Mouse (Mus musculus) kidney, postnatal 0 days (tissue): ENCODE data around the gene Tuba4a. TPM values are rescaled to one million over a fixed set of nuclear protein-coding genes. Genes with fewer than 3 reads are reported as not detected.

Source experiments
- ATAC-seq: fragments of 200-750 bp; cut with Nextera tagmentation; replicated peaks from 2 replicates; pipeline ENCODE4 v1.8.0; 2017; ENCODE audit warnings: low read depth, moderate number of reproducible peaks, moderate TSS enrichment, moderate library complexity; ENCODE audit not compliant: low FRiP score
- DNase-seq: peaks from one replicate; pipeline ENCODE4 v3.0.0-alpha.2; 2016; ENCODE audit warnings: low spot score
- H3K27ac ChIP-seq: fragments of 300-500 bp; sonication (generic); 2 replicates; pipeline ENCODE4 v1.5.1; 2014; ENCODE audit warnings: mild to moderate bottlenecking
- H3K27me3 ChIP-seq: fragments of 300-500 bp; sonication (generic); 2 replicates; pipeline ENCODE4 v1.6.1; 2014; ENCODE audit warnings: low read length, mixed read lengths; ENCODE audit not compliant: insufficient read depth
- H3K36me3 ChIP-seq: fragments of 300-500 bp; sonication (generic); 2 replicates; pipeline ENCODE4 v1.6.1; 2014; ENCODE audit warnings: low read length, mixed read lengths; ENCODE audit not compliant: insufficient read depth
- H3K4me1 ChIP-seq: fragments of 300-500 bp; sonication (generic); replicated peaks from 2 replicates; pipeline ENCODE4 v1.6.1; 2014; ENCODE audit warnings: antibody characterized with exemption, low read length, mixed read lengths; ENCODE audit not compliant: insufficient read depth
- H3K4me2 ChIP-seq: fragments of 300-500 bp; sonication (generic); 2 replicates; pipeline ENCODE4 v1.6.1; 2014; ENCODE audit warnings: mild to moderate bottlenecking, low read length, moderate library complexity, mixed read lengths
- H3K4me3 ChIP-seq: fragments of 300-500 bp; sonication (generic); replicated peaks from 2 replicates; pipeline ENCODE4 v1.5.1; 2014; ENCODE audit warnings: low read depth, low read length
- H3K9ac ChIP-seq: fragments of 300-500 bp; sonication (generic); 2 replicates; pipeline ENCODE4 v1.6.1; 2014; ENCODE audit warnings: low read depth, low read length
- H3K9me3 ChIP-seq: fragments of 300-500 bp; sonication (generic); replicated peaks from 2 replicates; pipeline ENCODE4 v1.6.1; 2016; ENCODE audit warnings: low read length, inconsistent platforms, mixed read lengths
- CTCF ChIP-seq: IDR thresholded peaks from 2 replicates; pipeline ENCODE4 v1.5.1; 2016; ENCODE audit warnings: antibody characterized with exemption, low read depth, mild to moderate bottlenecking, moderate library complexity
- WGBS: fragments of 180-500 bp; shearing (Covaris S2); extraction: QIAGEN DNeasy Blood & Tissue Kit; methylation state at CpG from one replicate; pipeline ENCODE4 v1.1.7; 2014; 5-methylcytosine and 5-hydroxymethylcytosine counted together
- polyA plus RNA-seq: library from polyadenylated mRNA; unstranded; fragments of >200 nt; fragmentation: Nextera tagmentation; extraction: Ambion mirVana; gene quantifications from 2 replicates; pipeline ENCODE4 v1.2.1, GENCODE M21; 2015

Tuba4a gene
- polyA plus RNA-seq, 1 experiment from 2014 or later = 171 TPM

- H3K9ac ChIP-seq = peak overlapping the region; percentile 69
- TF ChIP-seq CTCF = no peak
- peaks cover 15% of the 10 kb centered on the region for H3K4me1 ChIP-seq
- H3K27ac ChIP-seq = peak overlapping the region; percentile 86
- ATAC-seq (peak; percentile 53), DNase-seq (peak; percentile 84)
- WGBS = 6% methylated on average over 34 of the region's 34 CpGs
- H3K4me2 ChIP-seq = peak overlapping the region; percentile 92
- peak overlapping the region; percentile 61 for H3K4me3 ChIP-seq
- peaks cover 17% of the 10 kb centered on the region for H3K36me3 ChIP-seq
- H3K27me3 ChIP-seq = no peaks in the 10 kb centered on the region
- no peaks in the 10 kb centered on the region for H3K9me3 ChIP-seq
Measured at GRCm38 (mm10) chr1:75208967-75209678, 10.5 kb downstream of the Tuba4a start.

GRCm38 (mm10) chr1:75201236-75201635 is 18.4 kb downstream of the Tuba4a start:
- 78% methylated on average over 1 of the region's 1 CpGs for WGBS
- TF ChIP-seq CTCF = no peak
- H3K27me3 ChIP-seq = no peaks in the 10 kb centered on the region
- H3K36me3 ChIP-seq = peaks cover 34% of the 10 kb centered on the region
- H3K4me3 ChIP-seq = no peak overlapping the region
- no peak for DNase-seq
- no peaks in the 10 kb centered on the region for H3K4me1 ChIP-seq
- no peak overlapping the region for H3K9ac ChIP-seq
- no peaks in the 10 kb centered on the region for H3K9me3 ChIP-seq
- no peak overlapping the region for H3K27ac ChIP-seq
- no peak for ATAC-seq
- no peak overlapping the region for H3K4me2 ChIP-seq

- ATAC-seq = no peak; the same call in 1 of the 2 replicates
- Histone ChIP-seq H3K36me3 (peaks cover 20% of the 10 kb centered on the region), H3K9me3 (no peaks in the 10 kb centered on the region), H3K9ac (peak overlapping the region; percentile 89), H3K27ac (peak overlapping the region; percentile 93), H3K4me1 (peaks cover 13% of the 10 kb centered on the region), H3K4me2 (peak overlapping the region; percentile 94), H3K27me3 (no peaks in the 10 kb centered on the region), H3K4me3 (peak overlapping the region; percentile 92)
- no peak for TF ChIP-seq CTCF
- DNase-seq = peak; percentile 33
- WGBS = under 1% methylated on average over 19 of the region's 19 CpGs
Measured at GRCm38 (mm10) chr1:75192452-75192851, 27.2 kb downstream of the Tuba4a start.

- peak; percentile 99 for ATAC-seq
- no peaks in the 10 kb centered on the region for H3K27me3 ChIP-seq
- peaks cover 20% of the 10 kb centered on the region for H3K36me3 ChIP-seq
- peak within 1 kb of the TSS; percentile 92 for H3K4me3 ChIP-seq
- peak within 1 kb of the TSS; percentile 94 for H3K4me2 ChIP-seq
- no peaks in the 10 kb centered on the region for H3K9me3 ChIP-seq
- peak; percentile 37; the same call in 1 of the 2 replicates for TF ChIP-seq CTCF
- H3K9ac ChIP-seq = peak within 1 kb of the TSS; percentile 89
- peak within 1 kb of the TSS; percentile 93 for H3K27ac ChIP-seq
- peak; percentile 100 for DNase-seq
- H3K4me1 ChIP-seq = peaks cover 13% of the 10 kb centered on the region
- under 1% methylated on average over 54 of the region's 56 CpGs for WGBS
Measured at GRCm38 (mm10) chr1:75191622-75192402, 27.9 kb downstream of the Tuba4a start, which contains the start of the genes Ankzf1 and Atg9a. Gene Ankzf1, plus strand, starts transcription at chr1:75192151. Gene Atg9a, minus strand, starts transcription at chr1:75192196.

GRCm38 (mm10) chr1:75191258-75191621 is 28.4 kb downstream of the Tuba4a start:
- WGBS = 45% methylated on average over 5 of the region's 5 CpGs
- Histone ChIP-seq H3K9me3 (no peaks in the 10 kb centered on the region), H3K27me3 (no peaks in the 10 kb centered on the region), H3K4me1 (peaks cover 13% of the 10 kb centered on the region), H3K27ac (peak overlapping the region; percentile 90), H3K9ac (peak overlapping the region; percentile 89), H3K36me3 (peaks cover 21% of the 10 kb centered on the region), H3K4me3 (peak overlapping the region; percentile 92), H3K4me2 (peak overlapping the region; percentile 94)
- DNase-seq = no peak
- no peak for ATAC-seq
- TF ChIP-seq CTCF = no peak

- no peak overlapping the region for H3K4me3 ChIP-seq
- H3K9ac ChIP-seq = peak overlapping the region; percentile 89; the same call in 1 of the 2 replicates
- DNase-seq (no peak), ATAC-seq (no peak)
- H3K9me3 ChIP-seq = no peaks in the 10 kb centered on the region
- no peak overlapping the region for H3K27ac ChIP-seq
- peaks cover 13% of the 10 kb centered on the region for H3K4me1 ChIP-seq
- WGBS = 56% methylated on average over 2 of the region's 2 CpGs
- no peak for TF ChIP-seq CTCF
- peaks cover 21% of the 10 kb centered on the region for H3K36me3 ChIP-seq
- H3K4me2 ChIP-seq = peak overlapping the region; percentile 94
- no peaks in the 10 kb centered on the region for H3K27me3 ChIP-seq
Measured at GRCm38 (mm10) chr1:75190577-75190976, 29.1 kb downstream of the Tuba4a start.
